Mouse (Mus musculus) embryonic facial prominence, embryonic 11.5 days (tissue): ENCODE measurements around the gene Olfr764-ps1. TPM values are rescaled to one million over a fixed set of nuclear protein-coding genes. Genes with fewer than 3 reads are reported as not detected.
"Not testable (repeated sequence)": the region's sequence is repeated elsewhere in the genome, so short reads cannot be mapped to it uniquely, and the experiment has no call there.

Source experiments
- ATAC-seq: fragments of 200-750 bp; cut with Nextera tagmentation; replicated peaks from 2 replicates; pipeline ENCODE4 v1.8.0; 2017; ENCODE audit warnings: low read depth; ENCODE audit not compliant: insufficient number of reproducible peaks, low FRiP score, low TSS enrichment
- DNase-seq: peaks from one replicate; pipeline ENCODE4 v3.0.0-alpha.2; 2015; ENCODE audit warnings: low spot score
- H3K27ac ChIP-seq: fragments of 300-500 bp; sonication (generic); replicated peaks from 2 replicates; pipeline ENCODE4 v1.5.1; 2014; ENCODE audit warnings: mild to moderate bottlenecking, low read depth, low read length, control low read depth
- H3K27me3 ChIP-seq: fragments of 300-500 bp; sonication (generic); 2 replicates; pipeline ENCODE4 v1.6.1; 2014; ENCODE audit warnings: mild to moderate bottlenecking, low read length, moderate library complexity, mixed read lengths; ENCODE audit not compliant: control insufficient read depth, insufficient read depth
- H3K36me3 ChIP-seq: fragments of 300-500 bp; sonication (generic); replicated peaks from 2 replicates; pipeline ENCODE4 v1.6.1; 2014; ENCODE audit warnings: low read depth, mild to moderate bottlenecking, low read length, moderate library complexity, mixed read lengths; ENCODE audit not compliant: control insufficient read depth, insufficient read depth
- H3K4me1 ChIP-seq: fragments of 300-500 bp; sonication (generic); 2 replicates; pipeline ENCODE4 v1.6.1; 2014; ENCODE audit warnings: low read length, mixed read lengths; ENCODE audit not compliant: control insufficient read depth, insufficient read depth
- H3K4me2 ChIP-seq: fragments of 300-500 bp; sonication (generic); 2 replicates; pipeline ENCODE4 v1.6.1; 2014; ENCODE audit warnings: low read depth, mild to moderate bottlenecking, control low read depth, low read length, moderate library complexity
- H3K4me3 ChIP-seq: fragments of 300-500 bp; sonication (generic); 2 replicates; pipeline ENCODE4 v1.5.1; 2014; ENCODE audit warnings: low read depth, low read length, control low read depth
- H3K9ac ChIP-seq: fragments of 300-500 bp; sonication (generic); replicated peaks from 2 replicates; pipeline ENCODE4 v1.6.1; 2014; ENCODE audit warnings: mild to moderate bottlenecking, control low read depth, low read length
- H3K9me3 ChIP-seq: fragments of 300-500 bp; sonication (generic); replicated peaks from 2 replicates; pipeline ENCODE4 v1.6.1; 2016; ENCODE audit warnings: mild to moderate bottlenecking, low read length, inconsistent platforms, mixed read lengths; ENCODE audit not compliant: control insufficient read depth
- WGBS: fragments of 180-500 bp; shearing (Covaris S2); extraction: QIAGEN DNeasy Blood & Tissue Kit; methylation state at CpG from one replicate; pipeline ENCODE4 v1.1.7; 2014; 5-methylcytosine and 5-hydroxymethylcytosine counted together
- polyA plus RNA-seq: library from polyadenylated mRNA; unstranded; fragments of >200 nt; fragmentation: Nextera tagmentation; extraction: Ambion mirVana; gene quantifications from 2 replicates; pipeline ENCODE4 v1.2.1, GENCODE M21; 2014

Olfr764-ps1 gene
- polyA plus RNA-seq, 1 experiment from 2014 or later: not detected

DNA sequence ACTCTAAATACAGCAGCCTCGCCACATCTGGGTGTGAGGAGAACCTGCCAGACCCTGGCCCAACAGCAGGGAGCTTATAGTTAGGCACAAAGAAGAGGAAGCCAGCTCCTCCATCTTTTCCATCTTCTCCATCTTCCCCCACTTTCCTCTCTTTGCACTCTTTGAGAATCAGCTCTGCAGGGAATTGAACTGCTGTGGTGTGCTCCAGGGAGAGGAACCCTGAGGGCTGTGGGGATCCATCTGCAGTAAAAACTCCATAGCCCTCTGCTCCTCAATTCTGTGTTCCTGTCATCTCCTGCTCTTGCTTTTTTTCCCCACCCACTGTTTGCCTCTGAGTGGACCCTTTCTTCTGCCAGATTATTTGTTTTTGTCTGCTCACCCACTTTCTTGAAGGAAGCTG is 50.6 kb downstream of the Olfr764-ps1 start, which contains the start of gene Olfr9:
Gene Olfr9 (plus strand): TSS at position 301 of the 400 bp plus-strand sequence.
- H3K4me2 ChIP-seq, H3K36me3 ChIP-seq, H3K27me3 ChIP-seq, H3K9ac ChIP-seq, H3K9me3 ChIP-seq, DNase-seq, H3K4me3 ChIP-seq, ATAC-seq, H3K27ac ChIP-seq, H3K4me1 ChIP-seq: not testable (repeated sequence)
- WGBS: 47% methylated on average over 1 of the region's 1 CpGs

Other genes with a start within 250 kb of the Olfr764-ps1 start
- 0.21 and 0.24 TPM in 2 replicates for gene Mmp19, start 249.0 kb downstream of the Olfr764-ps1 start, polyA plus RNA-seq
- gene Dnajc14, start 235.8 kb downstream of the Olfr764-ps1 start, polyA plus RNA-seq: 33.8 and 35.0 TPM in 2 replicates
- gene Tmem198b, start 235.5 kb downstream of the Olfr764-ps1 start, polyA plus RNA-seq: 14.2 and 14.8 TPM in 2 replicates
- 279 and 318 TPM in 2 replicates for gene Sarnp, start 222.6 kb downstream of the Olfr764-ps1 start, polyA plus RNA-seq
- 47.7 and 48.0 TPM in 2 replicates for gene Ormdl2, start 218.3 kb downstream of the Olfr764-ps1 start, polyA plus RNA-seq
- 10.5 and 10.9 TPM in 2 replicates for gene Gdf11, start 148.2 kb downstream of the Olfr764-ps1 start, polyA plus RNA-seq
- gene Cd63, start 138.9 kb downstream of the Olfr764-ps1 start, polyA plus RNA-seq: 324 and 334 TPM in 2 replicates
- 9.2 and 11.4 TPM in 2 replicates for gene Rdh5, start 117.0 kb downstream of the Olfr764-ps1 start, polyA plus RNA-seq
- 196 and 213 TPM in 2 replicates for gene Bloc1s1, start 115.9 kb downstream of the Olfr764-ps1 start, polyA plus RNA-seq
- 2.3 and 2.7 TPM in 2 replicates for gene Itga7, start 106.1 kb downstream of the Olfr764-ps1 start, polyA plus RNA-seq
- not detected in 2 replicates for gene Mettl7b, start 78.9 kb downstream of the Olfr764-ps1 start, polyA plus RNA-seq
- not detected in 2 replicates for gene Olfr9, start 50.5 kb downstream of the Olfr764-ps1 start, polyA plus RNA-seq
- not detected in 2 replicates for gene Olfr763, start 29.1 kb downstream of the Olfr764-ps1 start, polyA plus RNA-seq
- not detected in 2 replicates for gene Olfr765, start 10.1 kb upstream of the Olfr764-ps1 start, polyA plus RNA-seq
- not detected in 2 replicates for gene Olfr766-ps1, start 29.1 kb upstream of the Olfr764-ps1 start, polyA plus RNA-seq
- not detected in 2 replicates for gene Olfr767, start 43.0 kb upstream of the Olfr764-ps1 start, polyA plus RNA-seq
- gene Olfr768, start 59.5 kb upstream of the Olfr764-ps1 start, polyA plus RNA-seq: not detected in 2 replicates
- not detected in 2 replicates for gene Olfr769, start 78.0 kb upstream of the Olfr764-ps1 start, polyA plus RNA-seq
- not detected in 2 replicates for gene Olfr770, start 99.1 kb upstream of the Olfr764-ps1 start, polyA plus RNA-seq
- gene Olfr771, start 124.9 kb upstream of the Olfr764-ps1 start, polyA plus RNA-seq: not detected in 2 replicates
- gene Olfr772, start 138.0 kb upstream of the Olfr764-ps1 start, polyA plus RNA-seq: not detected in 2 replicates
- gene Olfr773, start 147.5 kb upstream of the Olfr764-ps1 start, polyA plus RNA-seq: not detected in 2 replicates
- not detected in 2 replicates for gene Olfr774, start 196.3 kb upstream of the Olfr764-ps1 start, polyA plus RNA-seq
- gene Olfr775, start 208.5 kb upstream of the Olfr764-ps1 start, polyA plus RNA-seq: not detected in 2 replicates
- gene Olfr776, start 219.2 kb upstream of the Olfr764-ps1 start, polyA plus RNA-seq: not detected in 2 replicates
- not detected in 2 replicates for gene Olfr777, start 231.6 kb upstream of the Olfr764-ps1 start, polyA plus RNA-seq